Mouse (Mus musculus): ENCODE results near the gene Cxcl3. TPM values are rescaled to one million over a fixed set of nuclear protein-coding genes. Genes with fewer than 3 reads are reported as not detected.

The Cxcl3 gene
- not detected for total RNA-seq (2022)

DNA sequence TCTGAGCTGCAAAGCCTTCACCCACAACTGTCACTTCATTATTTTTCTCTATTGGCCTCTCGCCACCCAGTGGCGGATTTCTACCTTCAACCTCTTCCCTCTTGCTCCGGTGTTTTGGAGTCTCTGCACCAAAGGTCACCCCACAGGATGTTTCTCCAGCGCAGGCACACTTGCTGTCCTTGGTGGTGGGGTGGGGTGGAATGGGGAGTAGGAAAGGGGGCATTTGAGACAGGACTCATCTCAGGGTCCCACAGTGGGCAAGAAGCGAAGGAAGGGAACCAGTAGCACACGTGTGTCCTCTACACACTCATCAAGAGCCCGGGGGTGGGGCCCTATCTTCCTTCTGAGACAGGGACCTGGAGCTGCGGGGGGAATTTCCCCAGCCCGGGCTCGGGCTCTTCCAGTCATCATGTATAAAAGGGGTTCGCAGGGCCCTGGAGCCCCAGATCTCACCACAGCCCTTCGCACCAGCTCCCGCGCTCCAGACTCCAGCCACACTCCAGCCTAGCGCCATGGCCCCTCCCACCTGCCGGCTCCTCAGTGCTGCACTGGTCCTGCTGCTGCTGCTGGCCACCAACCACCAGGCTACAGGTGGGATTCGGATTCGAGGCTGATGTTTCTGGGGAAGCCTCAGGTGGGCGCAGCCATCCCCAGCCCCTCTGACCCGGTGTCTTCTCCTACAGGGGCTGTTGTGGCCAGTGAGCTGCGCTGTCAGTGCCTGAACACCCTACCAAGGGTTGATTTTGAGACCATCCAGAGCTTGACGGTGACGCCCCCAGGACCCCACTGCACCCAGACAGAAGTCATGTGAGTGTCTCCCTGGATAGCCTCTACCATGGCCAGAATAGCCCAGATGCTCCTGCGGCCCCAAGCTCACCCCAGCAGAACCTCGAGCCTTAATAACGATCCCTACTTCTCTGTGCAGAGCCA lies at the start of gene Cxcl3:
TSS of gene Cxcl3 (plus strand) at position 445 of the 930 bp plus-strand sequence.
- DNase-seq (ENCODE audit: low spot score in 2 of 2) = no peak

DNA sequence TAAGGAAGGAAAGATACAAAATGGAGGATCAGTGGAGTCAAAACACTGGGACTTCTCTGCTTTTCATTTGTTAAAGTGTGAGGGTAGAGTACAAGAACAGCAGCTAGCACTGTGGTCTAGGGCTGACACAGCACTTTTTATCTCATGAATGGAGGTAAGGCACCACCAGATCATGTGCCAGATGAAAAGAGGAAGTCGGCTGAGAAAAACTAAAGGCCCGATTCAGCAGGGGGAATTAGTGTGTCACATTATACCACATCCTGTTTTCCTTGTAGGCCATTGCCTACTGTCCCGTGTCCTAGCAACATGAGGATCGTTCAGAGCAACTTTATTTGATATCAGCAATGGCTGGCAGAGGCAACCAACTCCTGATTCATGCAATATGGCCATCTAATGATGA lies 43.9 kb upstream of the Cxcl3 start:
- no peak for DNase-seq (ENCODE audit: low spot score in 2 of 2)

DNA sequence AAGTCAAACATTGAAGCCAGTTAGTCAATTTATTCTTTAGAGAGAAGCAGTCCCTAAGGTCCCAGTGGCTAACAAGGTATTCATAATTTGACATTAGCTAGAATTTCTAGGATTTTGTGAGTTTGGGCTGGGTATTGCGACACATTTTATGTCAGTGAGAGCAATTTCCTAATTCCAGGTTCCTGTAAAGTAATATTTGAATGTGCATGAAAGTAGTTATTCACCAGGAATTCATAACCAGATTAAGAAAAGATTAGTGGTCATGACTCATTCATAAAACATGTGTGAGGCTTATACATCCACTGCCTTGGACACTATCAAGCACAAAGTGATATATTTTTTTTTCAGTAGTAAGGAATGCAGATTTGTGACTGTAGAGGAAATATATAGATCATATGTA lies 32.0 kb upstream of the Cxcl3 start:
- no peak for DNase-seq (ENCODE audit: low spot score in 2 of 2)

DNA sequence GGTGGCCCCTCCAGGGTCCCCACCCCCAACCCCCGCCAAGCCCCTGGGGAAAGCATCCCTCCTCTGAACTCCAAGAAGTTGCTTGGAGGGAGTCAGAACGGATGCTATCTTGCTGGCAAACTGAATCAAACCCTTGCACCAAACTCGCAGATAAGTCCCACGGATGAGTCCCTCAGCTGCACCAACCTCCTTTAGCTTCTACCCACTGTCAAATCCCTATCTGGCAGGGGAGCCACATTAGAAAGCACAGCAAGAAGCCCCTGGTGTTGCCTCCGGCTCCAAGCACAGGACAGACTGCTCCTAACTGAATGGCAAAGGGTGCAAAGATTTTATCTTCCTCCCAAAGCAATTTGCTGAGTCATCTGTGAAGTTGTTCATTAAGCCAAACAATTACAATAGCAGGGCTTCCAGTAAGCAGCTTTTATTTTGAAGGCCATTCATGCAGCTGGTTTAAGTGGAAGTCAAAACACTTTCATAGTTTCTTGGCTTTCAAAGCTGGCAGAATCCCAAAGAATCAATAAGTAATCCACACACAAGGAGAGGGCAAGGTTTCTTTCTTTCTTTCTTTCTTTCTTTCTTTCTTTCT lies 27.8 kb upstream of the Cxcl3 start:
- no peak for DNase-seq (ENCODE audit: low spot score in 2 of 2)

DNA sequence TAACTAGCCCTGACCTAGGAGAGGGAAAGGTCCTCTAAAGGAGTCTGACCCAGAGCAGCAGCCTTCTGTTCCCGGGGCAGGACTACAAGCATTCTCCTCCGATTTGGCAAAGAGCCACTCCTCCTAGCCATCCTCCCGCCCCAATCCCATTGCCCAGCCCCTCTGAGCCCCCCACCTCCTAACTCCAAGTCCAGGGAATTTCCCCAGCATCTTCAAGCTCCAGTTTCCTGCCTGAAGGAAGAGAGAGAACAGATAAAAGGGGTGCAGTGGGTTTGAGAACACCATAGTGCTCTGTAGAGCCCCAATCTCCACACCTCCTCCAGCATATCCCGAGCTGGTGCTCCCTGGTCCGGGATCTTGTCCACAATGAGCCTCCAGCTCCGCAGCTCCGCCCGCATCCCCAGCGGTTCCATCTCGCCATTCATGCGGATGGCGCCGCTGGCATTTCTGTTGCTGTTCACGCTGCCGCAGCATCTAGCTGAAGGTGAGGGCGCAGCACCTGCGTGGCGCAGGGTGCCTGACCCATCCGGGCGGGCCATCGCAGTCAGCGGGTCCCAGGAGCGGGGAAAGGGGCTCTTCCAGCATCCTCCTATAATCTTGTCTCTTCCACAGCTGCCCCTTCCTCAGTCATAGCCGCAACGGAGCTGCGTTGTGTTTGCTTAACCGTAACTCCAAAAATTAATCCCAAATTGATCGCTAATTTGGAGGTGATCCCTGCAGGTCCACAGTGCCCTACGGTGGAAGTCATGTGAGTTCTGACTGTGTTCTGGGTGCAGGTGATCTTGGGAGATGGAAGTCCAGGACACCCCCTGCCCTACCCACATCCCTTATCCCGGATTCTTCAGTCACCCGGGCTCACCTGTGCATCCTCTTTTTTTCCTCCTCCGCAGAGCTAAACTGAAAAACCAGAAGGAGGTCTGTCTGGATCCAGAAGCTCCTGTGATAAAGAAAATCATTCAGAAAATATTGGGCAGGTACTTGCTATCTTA lies 26.5 kb upstream of the Cxcl3 start, which contains the start of gene Cxcl5:
TSS of gene Cxcl5 (plus strand) at position 284 of the 989 bp plus-strand sequence.
- no peak for DNase-seq (ENCODE audit: low spot score in 2 of 2)

DNA sequence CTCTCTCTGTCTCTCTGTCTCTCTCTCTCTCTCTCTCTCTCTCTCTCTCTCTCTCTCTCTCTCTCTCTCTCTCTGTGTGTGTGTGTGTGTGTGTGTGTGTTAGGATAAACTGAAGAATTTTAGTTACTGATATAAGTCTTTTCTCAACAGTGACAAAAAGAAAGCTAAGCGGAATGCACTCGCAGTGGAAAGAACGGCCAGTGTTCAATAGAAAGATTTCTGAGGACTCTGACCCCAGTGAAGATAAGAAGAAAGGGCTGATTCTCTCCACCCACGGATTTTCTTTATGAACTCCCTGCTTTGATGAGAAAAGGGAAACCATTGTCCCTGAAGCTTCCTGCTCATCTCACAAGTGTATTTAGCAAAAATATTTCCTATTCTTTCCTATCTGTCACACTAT lies 25.6 kb upstream of the Cxcl3 start:
- DNase-seq (ENCODE audit: low spot score in 2 of 2) = no peak

DNA sequence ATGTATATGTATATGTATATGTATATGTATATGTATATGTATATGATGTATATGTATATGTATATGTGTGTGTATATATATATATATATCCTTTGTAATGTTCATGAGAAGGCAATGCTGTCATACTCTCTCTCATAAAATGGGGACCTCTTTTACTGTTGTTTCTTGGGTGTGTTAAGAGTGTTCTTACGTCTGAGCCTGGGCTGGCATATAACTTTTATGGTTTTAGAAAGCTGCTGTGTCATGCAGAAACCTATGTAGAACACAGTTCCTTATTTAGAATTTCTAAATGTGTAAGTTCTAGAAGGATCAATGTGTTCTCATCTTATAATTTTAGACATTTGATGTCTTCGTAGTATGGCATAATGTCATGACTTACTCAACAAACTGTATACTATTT lies 25.1 kb upstream of the Cxcl3 start:
- DNase-seq (ENCODE audit: low spot score in 2 of 2) = no peak

DNA sequence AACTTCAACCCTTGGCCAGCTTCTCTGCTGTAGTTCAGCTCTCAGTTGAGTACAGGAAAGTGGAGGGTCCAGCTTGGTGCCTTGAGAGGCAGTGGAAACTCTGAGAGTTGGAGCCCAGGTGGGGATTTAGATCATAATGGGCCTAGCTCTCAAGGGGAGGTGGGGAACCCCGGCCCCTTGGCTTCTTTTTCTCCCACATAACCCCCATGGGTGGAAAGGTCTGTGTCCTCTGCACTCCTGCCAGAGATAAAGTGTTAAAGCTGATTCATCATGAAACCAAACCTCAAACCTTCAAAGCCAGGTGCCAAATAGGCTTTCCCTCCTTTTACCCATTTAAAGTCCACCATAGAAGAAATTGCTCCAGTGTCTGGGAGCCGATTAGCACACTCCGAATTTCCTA lies 24.1 kb upstream of the Cxcl3 start:
- DNase-seq (ENCODE audit: low spot score in 2 of 2) = no peak

DNA sequence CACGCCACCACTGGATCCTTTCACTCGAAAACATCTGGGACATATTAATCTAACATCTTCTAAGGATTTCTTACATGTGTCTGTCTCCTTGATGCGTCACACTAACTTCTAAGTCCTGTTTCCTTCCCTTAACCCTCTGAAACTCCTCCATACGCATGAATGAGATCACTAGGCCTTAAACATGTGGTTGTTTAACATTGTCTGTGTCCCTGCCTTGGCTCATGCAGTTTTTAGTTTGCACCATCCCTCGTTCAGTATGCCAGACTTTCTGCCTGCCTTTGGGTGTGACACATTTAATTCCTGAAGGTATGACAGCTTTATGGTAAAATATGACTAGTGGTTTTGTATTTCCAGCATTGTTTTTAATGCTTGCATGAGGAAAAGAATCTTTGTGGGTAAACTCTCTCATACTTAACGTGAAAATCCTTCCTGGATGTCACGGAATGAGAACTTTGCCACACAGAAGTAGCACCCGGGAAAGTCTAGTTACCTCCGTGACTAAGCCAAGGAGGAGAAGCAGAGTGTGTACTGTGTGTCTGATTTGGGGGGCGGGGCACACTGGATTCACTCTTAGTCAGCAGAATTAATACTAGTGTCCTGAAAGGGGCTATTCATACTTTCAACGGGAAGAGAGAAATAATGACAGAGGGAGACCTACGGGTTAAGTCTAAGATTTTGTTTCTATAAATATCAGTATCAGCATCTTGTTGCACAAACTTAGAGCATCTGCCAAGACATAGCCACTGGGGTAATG lies 21.8 kb upstream of the Cxcl3 start:
- no peak for DNase-seq (ENCODE audit: low spot score in 2 of 2)

DNA sequence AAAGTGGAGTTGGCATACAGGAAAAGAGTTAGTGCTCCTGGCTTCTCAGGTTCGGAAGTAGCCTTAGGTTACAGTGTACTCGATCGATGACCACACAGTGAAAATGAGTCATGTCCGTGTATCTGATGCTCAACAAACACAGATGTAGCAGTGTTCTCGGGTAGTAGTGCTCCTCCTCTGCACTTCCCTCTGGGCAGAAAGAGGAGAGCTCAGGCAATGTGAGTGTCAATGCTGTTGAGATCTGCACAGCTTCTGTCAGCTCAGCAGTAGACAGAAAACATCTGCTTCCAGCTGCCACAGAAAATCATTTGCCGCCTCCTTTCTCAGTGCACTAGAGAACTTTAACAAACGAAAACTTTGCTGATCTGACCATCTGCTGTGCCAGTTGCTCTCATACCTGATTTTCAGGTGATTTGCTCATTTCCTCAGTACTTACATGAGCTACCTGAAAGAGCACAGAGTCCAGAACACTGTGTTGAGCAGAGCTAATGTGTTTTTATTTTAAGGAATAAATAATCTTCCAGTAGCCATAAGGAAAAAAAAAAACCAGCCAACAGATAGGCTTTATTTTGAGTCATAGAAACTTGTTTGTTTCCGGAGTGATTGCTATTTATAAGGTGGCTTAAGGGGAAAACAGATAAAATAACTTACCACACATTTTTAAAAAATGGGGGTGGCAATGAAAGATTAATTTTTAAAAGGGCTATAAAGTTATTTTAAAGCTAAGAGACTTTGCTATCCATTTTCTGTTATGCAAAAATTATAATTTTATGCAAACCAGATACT lies 19.9 kb upstream of the Cxcl3 start:
- DNase-seq (ENCODE audit: low spot score in 2 of 2) = no peak

DNA sequence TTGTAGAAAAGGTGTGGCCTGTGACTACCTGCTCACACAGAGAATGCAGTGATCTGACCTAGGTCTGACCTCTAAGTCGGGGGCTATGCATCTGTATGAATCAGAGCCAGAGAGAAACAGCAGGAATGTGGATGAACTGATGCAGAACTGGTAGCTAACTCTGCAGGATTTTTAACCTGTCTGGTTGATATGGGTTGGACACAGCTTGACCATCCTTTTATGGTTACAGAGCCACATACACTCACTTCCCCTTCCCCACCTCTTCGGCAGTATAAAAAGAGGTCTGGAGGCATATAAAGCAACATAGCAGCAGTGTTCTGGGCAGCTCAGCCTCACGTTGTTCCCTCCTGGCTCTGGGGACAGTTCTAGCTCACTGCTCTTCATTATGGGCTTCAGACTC lies 17.7 kb upstream of the Cxcl3 start, which contains the start of gene Ppbp:
TSS of gene Ppbp (plus strand) at position 301 of the 400 bp plus-strand sequence.
- DNase-seq (ENCODE audit: low spot score in 2 of 2) = no peak

DNA sequence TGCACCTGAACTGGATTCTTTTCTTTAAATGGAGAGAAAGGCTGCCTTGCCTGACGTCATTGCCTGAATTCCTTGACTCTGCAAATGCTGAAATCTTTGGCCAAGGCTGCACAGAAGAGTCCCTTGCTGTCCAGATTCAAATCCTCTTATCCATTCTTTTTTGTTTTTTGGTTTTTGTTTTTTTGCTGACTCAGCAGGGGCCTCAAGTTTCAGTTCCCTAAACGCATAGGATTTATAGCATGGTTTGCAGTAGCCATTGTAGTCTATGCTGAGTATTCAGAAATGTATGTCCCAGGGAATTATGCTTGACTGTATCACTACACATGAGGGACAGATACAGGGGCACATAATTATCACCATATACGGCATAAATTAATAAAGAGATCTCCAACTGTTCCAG lies 14.5 kb upstream of the Cxcl3 start:
- no peak for DNase-seq (ENCODE audit: low spot score in 2 of 2)

DNA sequence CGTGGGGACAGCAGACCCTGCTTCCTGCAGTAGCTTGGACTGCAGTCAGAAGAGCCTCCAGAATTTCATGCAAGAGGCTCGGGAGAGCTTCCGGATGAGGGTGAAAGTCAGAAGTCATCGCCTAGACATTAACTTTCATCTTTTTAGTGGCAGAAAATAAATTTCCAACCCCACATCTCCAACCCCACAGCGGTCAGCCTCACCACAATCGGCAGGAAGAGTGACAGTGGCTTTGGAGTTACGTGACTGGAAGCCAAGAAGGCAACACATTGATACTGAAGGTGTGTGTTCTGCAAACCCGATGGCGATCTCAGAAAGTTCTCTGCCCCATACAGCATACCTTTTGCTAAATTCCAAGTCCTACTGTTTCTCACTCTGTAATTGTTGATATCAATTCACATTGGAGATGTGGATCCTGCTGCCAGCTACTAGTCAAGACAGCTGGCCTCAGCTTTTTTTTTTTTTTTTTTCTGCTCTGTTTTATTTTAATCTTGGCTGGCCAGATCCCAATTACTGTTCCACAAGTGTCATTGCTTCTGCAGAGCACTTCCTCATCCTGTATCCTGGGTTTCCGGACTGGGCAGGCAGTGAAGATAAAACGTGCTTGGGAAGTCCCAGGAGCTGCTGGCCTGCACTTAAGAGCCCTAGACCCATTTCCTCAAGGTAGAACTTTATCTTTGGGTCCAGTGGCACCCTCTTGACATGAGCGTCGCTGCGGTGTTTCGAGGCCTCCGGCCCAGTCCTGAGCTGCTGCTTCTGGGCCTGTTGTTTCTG lies 13.8 kb upstream of the Cxcl3 start, which contains the start of gene Pf4:
TSS of gene Pf4 (plus strand) at position 556 of the 774 bp plus-strand sequence.
- DNase-seq (ENCODE audit: low spot score in 2 of 2) = no peak

DNA sequence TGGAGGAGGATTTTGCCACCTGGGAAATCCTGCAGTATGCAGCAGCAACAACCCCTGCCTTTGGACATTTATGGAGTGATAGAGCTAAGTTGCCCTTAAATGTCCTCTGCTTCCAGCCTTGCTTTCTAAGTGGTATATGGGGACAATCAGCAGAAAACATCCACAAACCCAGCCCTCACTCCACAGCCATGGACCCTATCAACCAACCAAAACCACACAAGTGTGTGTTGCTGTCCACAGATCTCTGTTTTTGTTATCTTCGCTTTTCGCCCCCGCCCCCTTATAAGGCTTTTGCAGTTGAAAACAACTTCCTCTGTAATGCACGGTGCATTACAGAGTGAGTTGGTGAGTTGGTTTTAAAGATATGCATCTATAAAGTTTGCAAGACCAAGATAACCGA lies 10.3 kb upstream of the Cxcl3 start:
- DNase-seq (ENCODE audit: low spot score in 2 of 2) = no peak

DNA sequence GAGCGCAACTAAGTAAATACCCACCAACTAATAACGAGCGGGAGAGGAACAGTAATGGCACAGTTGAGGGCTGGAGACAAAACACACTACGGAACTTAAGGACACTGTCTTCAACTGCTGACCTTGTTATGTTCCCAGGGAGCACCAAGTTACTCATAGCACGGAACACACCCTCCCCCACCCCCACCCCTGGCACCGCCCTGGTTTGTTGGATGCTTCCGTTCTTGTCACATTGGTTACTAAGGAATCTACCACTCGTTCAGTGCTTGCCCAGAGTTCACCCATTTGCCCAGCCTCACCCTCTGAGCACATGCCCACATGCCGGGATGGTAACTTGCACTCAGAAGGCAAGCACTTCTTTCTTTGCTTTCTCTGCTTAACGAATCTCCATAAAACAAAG lies 8.3 kb upstream of the Cxcl3 start:
- no peak for DNase-seq (ENCODE audit: low spot score in 2 of 2)

DNA sequence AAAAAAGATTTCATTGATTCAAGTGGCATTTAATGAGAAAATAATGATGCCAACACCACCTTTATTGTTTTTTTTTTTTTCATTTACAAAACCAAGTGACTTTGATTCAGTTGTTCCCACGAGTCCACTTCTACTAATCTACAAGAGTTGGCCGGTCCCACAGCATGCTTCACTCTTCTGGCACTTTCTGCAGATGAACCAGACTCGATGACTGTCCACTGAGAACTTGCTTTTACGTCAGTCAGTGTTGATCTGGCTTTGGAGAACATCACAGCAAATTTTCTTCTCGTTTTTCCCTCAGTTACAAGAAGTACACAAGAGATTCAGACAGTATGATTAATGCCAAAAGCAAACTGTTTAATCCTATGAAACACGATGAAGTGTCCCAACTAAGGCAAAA lies 7.0 kb upstream of the Cxcl3 start:
- DNase-seq (ENCODE audit: low spot score in 2 of 2) = no peak

DNA sequence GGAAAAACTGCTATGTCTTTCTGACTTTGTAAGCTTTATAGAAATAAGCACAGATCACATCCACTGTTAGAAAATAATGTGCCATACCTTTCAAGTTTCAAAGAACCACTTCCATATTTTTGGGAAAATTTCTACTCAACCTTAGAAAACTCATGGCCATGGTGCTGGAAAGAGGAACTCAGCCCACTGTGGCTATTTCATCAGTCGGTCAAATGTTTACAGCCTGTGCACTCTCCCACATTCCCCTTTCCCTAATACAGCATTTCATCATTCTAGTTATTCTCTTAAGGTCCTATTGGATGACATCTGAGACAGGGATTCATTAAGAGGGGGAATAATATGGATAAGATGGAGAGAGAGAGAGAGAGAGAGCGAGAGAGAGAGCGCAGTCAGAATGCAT lies 2.2 kb upstream of the Cxcl3 start:
- no peak for DNase-seq (ENCODE audit: low spot score in 2 of 2)

DNA sequence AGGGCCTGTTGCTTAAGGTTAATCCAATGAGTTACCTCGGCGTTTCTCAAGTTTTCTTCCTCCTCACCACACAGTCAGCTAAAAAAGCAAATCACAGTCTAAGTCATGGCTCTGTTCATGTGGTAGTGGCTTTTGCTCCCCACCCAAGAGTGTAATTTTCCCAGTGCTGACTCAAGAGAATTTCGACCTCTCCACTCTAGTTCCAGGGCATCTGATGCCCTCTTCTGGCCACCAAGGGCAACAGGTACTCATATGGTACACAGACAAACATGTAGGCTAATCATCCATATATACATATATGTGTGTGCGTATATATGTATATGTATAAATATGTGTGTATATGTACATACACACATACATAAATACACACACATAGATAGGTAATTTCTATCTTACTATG lies 2.2 kb downstream of the Cxcl3 start:
- no peak for DNase-seq (ENCODE audit: low spot score in 2 of 2)
